Mouse (Mus musculus) spleen, adult 2 months (tissue): ENCODE data around the gene Creb5.

Experiments used
- CTCF ChIP-seq: fragments of 200-500 bp; IDR thresholded peaks from 2 replicates; pipeline ENCODE4 v1.5.1; 2011; ENCODE audit warnings: mild to moderate bottlenecking, inconsistent platforms; ENCODE audit not compliant: insufficient read depth, insufficient read length, insufficient replicate concordance; ENCODE audit errors: extremely low read depth
- POLR2A ChIP-seq: fragments of 200-500 bp; IDR thresholded peaks from 2 replicates; pipeline ENCODE4 v1.6.1; 2011; ENCODE audit warnings: low read depth, low read length, inconsistent platforms

- TF ChIP-seq POLR2A (no peak), CTCF (no peak)
Measured at GRCm38 (mm10) chr6:53738206-53738605, 451.1 kb downstream of the Creb5 start.
